Mouse (Mus musculus): Measurements from ENCODE around the gene Hs1bp3. TPM values are rescaled to one million over a fixed set of nuclear protein-coding genes. Genes with fewer than 3 reads are reported as not detected.

The Hs1bp3 gene
- total and polyA plus RNA-seq, 2 experiments from 2014 or later = 9.5 to 9.7 TPM

DNA sequence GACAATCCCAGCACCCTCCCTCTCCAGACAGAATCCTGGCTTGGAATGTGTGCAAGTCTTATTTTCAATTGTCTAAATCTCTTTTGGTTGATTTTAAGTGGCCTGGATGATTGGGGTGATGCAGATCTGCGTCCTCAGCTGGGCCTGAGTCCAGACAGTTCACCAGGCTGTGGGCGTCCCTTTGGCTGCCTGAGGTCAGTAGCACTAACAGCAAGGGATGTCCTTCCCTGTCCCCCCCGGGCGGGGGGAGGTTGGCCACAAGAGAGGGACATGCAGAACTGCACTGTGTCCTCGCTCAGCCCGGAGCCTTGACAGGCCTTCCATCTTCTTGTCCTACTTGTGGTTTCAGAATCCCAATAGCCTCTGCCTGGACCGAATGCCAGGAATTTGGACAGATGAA is 52.1 kb downstream of the Hs1bp3 start:
- 70% methylated on average over 7 of the region's 7 CpGs for WGBS

DNA sequence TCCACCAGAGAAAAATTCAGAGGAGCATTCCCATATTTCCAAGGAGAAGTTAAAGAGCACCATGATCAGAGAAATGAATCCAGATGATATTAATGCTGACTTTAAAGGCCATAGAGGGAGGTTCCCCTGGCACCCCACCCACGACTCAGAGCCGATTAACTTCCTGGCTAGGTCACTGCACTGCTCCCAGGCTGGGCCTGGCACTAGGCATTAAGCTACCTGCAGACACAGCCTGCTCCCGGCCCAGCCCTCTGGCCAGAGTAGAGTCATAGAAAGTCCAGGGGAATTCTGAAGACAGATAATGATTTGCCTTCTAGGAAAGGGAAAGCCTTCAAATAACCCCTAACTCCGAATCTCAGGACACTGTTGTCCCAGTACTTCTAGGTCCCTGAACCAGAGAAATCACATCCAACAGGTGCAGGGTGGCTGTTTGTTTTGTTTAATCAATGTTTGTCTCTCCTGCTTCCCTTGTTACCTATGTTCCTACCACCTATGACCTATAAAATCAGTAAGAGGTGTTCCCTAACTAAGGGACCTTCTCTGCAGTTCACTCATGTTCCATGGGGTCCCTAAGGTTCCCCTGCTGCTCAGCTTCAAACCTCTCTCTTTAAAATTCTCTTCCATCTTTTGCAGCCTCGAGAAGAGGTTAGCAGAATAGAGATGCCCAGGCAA is 52.8 kb downstream of the Hs1bp3 start:
- no peak for TF ChIP-seq CTCF (IDR thresholded peaks at IDR 0.05; ENCODE audit: low read depth)
- no peak for TF ChIP-seq EP300 (IDR thresholded peaks at IDR 0.05; ENCODE audit: low read depth)
- H3K9me3 ChIP-seq (replicated peaks; ENCODE audit: control insufficient read depth, low read length) = no peaks in the 10 kb centered on the region
- H3K4me3 ChIP-seq (ENCODE audit: low read depth, low read length) = no peak overlapping the region
- H3K27ac ChIP-seq (ENCODE audit: low read depth) = no peak overlapping the region
- ATAC-seq (ENCODE audit: insufficient read depth, low read depth) = no peak
- H3K4me1 ChIP-seq (ENCODE audit: control insufficient read depth, insufficient read depth) = no peaks in the 10 kb centered on the region
- no peaks in the 10 kb centered on the region for H3K27me3 ChIP-seq (ENCODE audit: control insufficient read depth, insufficient read depth, low read length)
- no peaks in the 10 kb centered on the region for H3K36me3 ChIP-seq (replicated peaks; ENCODE audit: control insufficient read depth, insufficient read depth, low read length)
- no peak overlapping the region for H3K9ac ChIP-seq (replicated peaks; ENCODE audit: low read depth, low read length)
- H3K4me2 ChIP-seq (ENCODE audit: low read depth, low read length) = no peak overlapping the region
- no peak for DNase-seq (ENCODE audit: low spot score)
- WGBS = 68% methylated on average over 5 of the region's 5 CpGs

More for the DNA sequence above, 52.1 kb downstream of the Hs1bp3 start:
- no peak overlapping the region for H3K27ac ChIP-seq (ENCODE audit: low read depth)
- no peak for TF ChIP-seq EP300 (IDR thresholded peaks at IDR 0.05; ENCODE audit: low read depth)
- no peak for TF ChIP-seq CTCF (IDR thresholded peaks at IDR 0.05; ENCODE audit: low read depth)
- H3K27me3 ChIP-seq (ENCODE audit: control insufficient read depth, insufficient read depth, low read length) = no peaks in the 10 kb centered on the region
- H3K9me3 ChIP-seq (replicated peaks; ENCODE audit: control insufficient read depth, low read length) = no peaks in the 10 kb centered on the region
- no peak for ATAC-seq (ENCODE audit: insufficient read depth, low read depth)
- H3K4me2 ChIP-seq (ENCODE audit: low read depth, low read length) = no peak overlapping the region
- H3K4me3 ChIP-seq (ENCODE audit: low read depth, low read length) = no peak overlapping the region
- no peak for DNase-seq (ENCODE audit: low spot score)
- H3K4me1 ChIP-seq (ENCODE audit: control insufficient read depth, insufficient read depth) = no peaks in the 10 kb centered on the region
- H3K9ac ChIP-seq (replicated peaks; ENCODE audit: low read depth, low read length) = no peak overlapping the region
- no peaks in the 10 kb centered on the region for H3K36me3 ChIP-seq (replicated peaks; ENCODE audit: control insufficient read depth, insufficient read depth, low read length)

DNA sequence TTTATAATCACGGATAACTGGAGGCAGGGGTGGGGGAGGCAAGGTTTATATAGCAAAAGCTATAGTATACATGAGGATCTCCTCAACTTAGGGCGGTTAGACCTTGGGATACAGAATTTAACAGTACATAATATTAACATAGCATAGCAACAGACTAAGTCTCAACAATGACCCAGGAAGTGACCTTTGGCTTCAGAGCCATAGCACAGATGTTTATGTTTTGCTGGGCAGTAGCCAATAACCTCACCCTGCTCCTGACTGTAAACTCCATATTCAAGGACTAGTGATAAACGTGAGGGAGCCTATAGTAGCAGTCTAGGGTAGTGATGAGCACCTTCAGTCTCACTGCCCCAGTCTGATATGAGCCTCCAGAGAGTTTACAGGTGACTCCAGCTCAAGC is 53.5 kb downstream of the Hs1bp3 start:
- H3K4me1 ChIP-seq (ENCODE audit: control insufficient read depth, insufficient read depth) = no peaks in the 10 kb centered on the region
- H3K4me2 ChIP-seq (ENCODE audit: low read depth, low read length) = no peak overlapping the region
- H3K9me3 ChIP-seq (replicated peaks; ENCODE audit: control insufficient read depth, low read length) = no peaks in the 10 kb centered on the region
- no peak overlapping the region for H3K4me3 ChIP-seq (ENCODE audit: low read depth, low read length)
- no peak overlapping the region for H3K27ac ChIP-seq (ENCODE audit: low read depth)
- no peaks in the 10 kb centered on the region for H3K36me3 ChIP-seq (replicated peaks; ENCODE audit: control insufficient read depth, insufficient read depth, low read length)
- no peak for DNase-seq (ENCODE audit: low spot score)
- no peak for ATAC-seq (ENCODE audit: insufficient read depth, low read depth)
- H3K27me3 ChIP-seq (ENCODE audit: control insufficient read depth, insufficient read depth, low read length) = no peaks in the 10 kb centered on the region
- H3K9ac ChIP-seq (replicated peaks; ENCODE audit: low read depth, low read length) = no peak overlapping the region
- 55% methylated on average over 3 of the region's 3 CpGs for WGBS
- TF ChIP-seq CTCF (IDR thresholded peaks at IDR 0.05; ENCODE audit: low read depth) (no peak), EP300 (IDR thresholded peaks at IDR 0.05; ENCODE audit: low read depth) (no peak)

DNA sequence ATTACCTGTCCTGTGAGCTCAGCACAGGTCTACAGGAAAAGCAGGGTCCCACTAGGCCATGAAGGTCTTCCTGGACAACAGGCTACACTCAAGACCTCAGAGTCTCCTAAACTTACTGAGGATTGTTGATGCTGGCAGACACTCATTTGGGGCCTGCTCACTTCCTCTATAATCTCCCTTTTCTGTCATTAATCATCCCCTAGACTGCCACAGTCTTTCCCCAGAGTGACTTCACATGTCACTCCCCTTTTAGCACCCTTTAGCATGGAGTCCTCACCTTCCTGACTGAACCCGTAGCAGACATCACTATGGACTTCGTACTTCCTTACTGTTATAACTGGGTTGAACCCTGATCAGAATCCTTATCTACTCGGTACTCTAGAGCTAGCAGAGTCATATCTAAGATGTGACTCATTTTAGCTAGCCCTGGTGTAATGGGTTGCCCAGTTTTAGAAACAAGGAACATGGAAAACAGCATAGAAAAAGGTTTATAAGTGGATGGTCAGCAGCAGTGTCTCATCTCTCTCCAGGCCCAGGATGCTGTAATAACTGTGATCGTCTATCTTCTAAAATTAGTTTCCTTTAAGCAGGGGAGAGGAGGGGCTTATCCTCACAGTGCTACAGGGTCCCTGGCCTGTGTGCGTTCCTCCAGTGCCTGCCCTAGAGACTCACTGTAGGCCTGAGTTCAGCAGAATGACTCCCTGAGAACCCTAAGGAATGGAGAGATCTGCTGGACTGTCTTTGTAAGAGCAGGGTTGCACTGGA is 58.7 kb downstream of the Hs1bp3 start:
- no peak overlapping the region for H3K9ac ChIP-seq (replicated peaks; ENCODE audit: low read depth, low read length)
- H3K36me3 ChIP-seq (replicated peaks; ENCODE audit: control insufficient read depth, insufficient read depth, low read length) = no peaks in the 10 kb centered on the region
- DNase-seq (ENCODE audit: low spot score) = no peak
- H3K4me3 ChIP-seq (ENCODE audit: low read depth, low read length) = no peak overlapping the region
- no peaks in the 10 kb centered on the region for H3K27me3 ChIP-seq (ENCODE audit: control insufficient read depth, insufficient read depth, low read length)
- no peaks in the 10 kb centered on the region for H3K9me3 ChIP-seq (replicated peaks; ENCODE audit: control insufficient read depth, low read length)
- TF ChIP-seq CTCF (IDR thresholded peaks at IDR 0.05; ENCODE audit: low read depth) (no peak), EP300 (IDR thresholded peaks at IDR 0.05; ENCODE audit: low read depth) (no peak)
- no peak for ATAC-seq (ENCODE audit: insufficient read depth, low read depth)
- H3K4me1 ChIP-seq (ENCODE audit: control insufficient read depth, insufficient read depth) = peaks cover 4% of the 10 kb centered on the region
- 27% methylated on average over 5 of the region's 5 CpGs for WGBS
- no peak overlapping the region for H3K27ac ChIP-seq (ENCODE audit: low read depth)
- no peak overlapping the region for H3K4me2 ChIP-seq (ENCODE audit: low read depth, low read length)

DNA sequence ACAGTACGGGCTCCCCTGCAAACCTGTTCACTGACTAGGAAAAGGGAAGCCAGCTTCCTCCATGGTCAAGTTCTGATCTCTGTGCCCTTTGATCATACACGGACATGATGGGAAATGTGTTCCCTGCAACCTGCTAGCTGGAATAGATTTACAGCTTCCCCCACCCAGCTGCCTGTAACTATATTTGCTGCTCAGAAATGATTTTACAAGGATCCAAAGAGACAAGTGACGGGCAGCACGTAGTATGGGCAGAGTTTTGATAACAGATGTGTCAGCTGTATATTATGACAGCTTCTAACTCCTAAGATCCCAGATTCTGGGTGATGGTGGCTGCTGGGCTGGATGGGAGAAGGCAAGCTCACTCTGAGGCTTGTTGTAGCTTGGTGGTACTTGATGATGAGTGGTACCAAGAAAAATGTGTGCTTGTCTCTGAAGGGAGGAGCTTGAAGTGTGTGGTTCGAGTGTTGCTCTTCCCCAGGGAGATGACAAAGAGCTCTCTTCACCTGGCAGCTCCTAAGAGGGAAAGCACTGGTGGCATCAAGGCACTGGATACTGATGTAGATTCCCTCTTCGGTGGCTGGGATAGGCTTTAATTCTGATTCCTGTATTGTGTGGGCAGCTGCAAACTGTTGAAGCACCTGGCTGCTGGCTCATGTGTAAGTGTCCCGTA is 59.4 kb downstream of the Hs1bp3 start:
- H3K27me3 ChIP-seq (ENCODE audit: control insufficient read depth, insufficient read depth, low read length) = no peaks in the 10 kb centered on the region
- H3K4me3 ChIP-seq (ENCODE audit: low read depth, low read length) = no peak overlapping the region
- no peak overlapping the region for H3K9ac ChIP-seq (replicated peaks; ENCODE audit: low read depth, low read length)
- ATAC-seq (ENCODE audit: insufficient read depth, low read depth) (no peak), DNase-seq (ENCODE audit: low spot score) (no peak)
- H3K4me2 ChIP-seq (ENCODE audit: low read depth, low read length) = no peak overlapping the region
- TF ChIP-seq EP300 (IDR thresholded peaks at IDR 0.05; ENCODE audit: low read depth) = no peak
- TF ChIP-seq CTCF (IDR thresholded peaks at IDR 0.05; ENCODE audit: low read depth) = no peak
- no peaks in the 10 kb centered on the region for H3K9me3 ChIP-seq (replicated peaks; ENCODE audit: control insufficient read depth, low read length)
- H3K36me3 ChIP-seq (replicated peaks; ENCODE audit: control insufficient read depth, insufficient read depth, low read length) = no peaks in the 10 kb centered on the region
- H3K27ac ChIP-seq (ENCODE audit: low read depth) = no peak overlapping the region
- WGBS = 49% methylated on average over 7 of the region's 7 CpGs
- peaks cover 4% of the 10 kb centered on the region for H3K4me1 ChIP-seq (ENCODE audit: control insufficient read depth, insufficient read depth)
